Mouse (Mus musculus): Measurements from ENCODE around the gene Krtap10-4. TPM values are rescaled to one million over a fixed set of nuclear protein-coding genes. Genes with fewer than 3 reads are reported as not detected.
A peak's percentile ranks its signal among the peaks of the same experiment; 100 is the strongest.
"Not testable (repeated sequence)": the region's sequence is repeated elsewhere in the genome, so short reads cannot be mapped to it uniquely, and the experiment has no call there.

The Krtap10-4 gene
- polyA plus RNA-seq, 1 experiment from 2014 or later: not detected

DNA sequence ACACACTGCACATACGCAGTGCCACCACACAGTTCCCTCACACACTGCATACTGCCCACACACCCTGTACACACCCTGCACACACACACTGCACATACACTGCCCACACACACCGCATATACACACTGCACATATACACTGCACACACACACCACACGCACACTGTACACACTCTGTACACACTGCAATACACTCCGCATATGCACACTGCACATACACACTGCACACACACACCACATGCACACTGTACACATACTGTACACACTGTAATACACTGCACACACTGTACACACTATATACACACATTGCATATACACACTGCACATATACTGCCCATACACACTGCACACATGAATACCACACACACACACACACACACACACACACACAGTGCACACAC, 8.4 kb downstream of the Krtap10-4 start:
- Histone ChIP-seq H3K36me3 (replicated peaks; ENCODE audit: insufficient read depth, low read length) (no peaks in the 10 kb centered on the region), H3K9me3 (ENCODE audit: low read length) (no peaks in the 10 kb centered on the region), H3K4me2 (ENCODE audit: low read depth, low read length) (no peak overlapping the region), H3K9ac (replicated peaks) (no peak overlapping the region), H3K4me1 (ENCODE audit: insufficient read depth) (no peaks in the 10 kb centered on the region), H3K27ac (ENCODE audit: low read depth) (no peak overlapping the region), H3K27me3 (ENCODE audit: insufficient read depth, low read length) (no peaks in the 10 kb centered on the region), H3K4me3 (ENCODE audit: low read depth, low read length) (no peak overlapping the region)
- DNase-seq (no peak), ATAC-seq (no peak)
- WGBS (ENCODE audit: insufficient replicate concordance): 94% methylated on average over 4 of the region's 4 CpGs
- no peak for TF ChIP-seq EP300 (IDR thresholded peaks at IDR 0.05; ENCODE audit: low read depth)
- TF ChIP-seq CTCF (IDR thresholded peaks at IDR 0.05; ENCODE audit: low read depth): no peak

DNA sequence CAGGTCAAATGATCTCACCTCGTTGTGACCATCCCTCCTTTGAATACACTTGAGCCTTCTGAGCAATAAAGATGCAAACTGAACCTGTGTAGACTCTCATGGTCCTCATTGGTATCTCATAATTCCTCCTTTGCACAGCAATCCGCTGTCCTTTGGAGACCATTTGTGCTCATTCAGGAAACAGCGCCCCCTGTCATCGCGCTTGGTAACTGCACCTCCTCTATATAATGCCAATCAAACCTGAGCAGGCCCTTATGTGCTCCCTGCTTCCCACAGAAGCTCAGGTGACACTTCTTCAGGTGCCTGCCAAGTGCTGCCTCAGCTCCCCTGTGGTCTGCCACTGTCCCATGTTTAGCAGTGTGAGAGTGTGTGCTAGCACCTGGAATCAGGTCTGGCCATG, 11.4 kb downstream of the Krtap10-4 start:
- no peaks in the 10 kb centered on the region for H3K9me3 ChIP-seq (ENCODE audit: low read length)
- H3K9ac ChIP-seq (replicated peaks): no peak overlapping the region
- no peaks in the 10 kb centered on the region for H3K36me3 ChIP-seq (replicated peaks; ENCODE audit: insufficient read depth, low read length)
- no peaks in the 10 kb centered on the region for H3K4me1 ChIP-seq (ENCODE audit: insufficient read depth)
- TF ChIP-seq CTCF (IDR thresholded peaks at IDR 0.05; ENCODE audit: low read depth) (peak; percentile 65), EP300 (IDR thresholded peaks at IDR 0.05; ENCODE audit: low read depth) (no peak)
- WGBS (ENCODE audit: insufficient replicate concordance): 24% methylated on average over 5 of the region's 5 CpGs
- no peak for ATAC-seq
- no peak overlapping the region for H3K27ac ChIP-seq (ENCODE audit: low read depth)
- no peak overlapping the region for H3K4me2 ChIP-seq (ENCODE audit: low read depth, low read length)
- no peak overlapping the region for H3K4me3 ChIP-seq (ENCODE audit: low read depth, low read length)
- no peaks in the 10 kb centered on the region for H3K27me3 ChIP-seq (ENCODE audit: insufficient read depth, low read length)
- DNase-seq: peak; percentile 33

DNA sequence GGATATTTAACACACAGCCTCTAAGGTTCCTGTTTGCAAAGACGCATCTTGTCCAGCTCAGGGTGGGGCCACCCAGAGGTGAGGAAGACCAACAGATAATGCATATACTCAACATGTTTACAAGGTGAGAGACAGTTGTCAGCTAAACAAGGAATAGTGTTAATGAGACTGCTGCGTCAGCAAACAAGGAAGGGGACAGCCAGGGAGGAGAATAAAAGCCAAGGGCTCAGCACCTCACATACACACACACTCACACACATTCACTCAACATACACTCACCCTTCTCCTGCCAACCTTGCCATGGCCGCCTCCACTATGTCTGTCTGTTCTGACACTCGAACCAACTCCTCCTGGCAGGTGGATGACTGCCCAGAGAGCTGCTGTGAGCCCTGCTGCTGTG, 12.5 kb downstream of the Krtap10-4 start, which contains the start of gene Gm2696:
Gene Gm2696, plus strand, starts transcription at position 301 of the 400 bp plus-strand sequence.
- ATAC-seq (no peak), DNase-seq (no peak)
- no peaks in the 10 kb centered on the region for H3K4me1 ChIP-seq (ENCODE audit: insufficient read depth)
- no peaks in the 10 kb centered on the region for H3K9me3 ChIP-seq (ENCODE audit: low read length)
- TF ChIP-seq EP300 (IDR thresholded peaks at IDR 0.05; ENCODE audit: low read depth): no peak
- H3K9ac ChIP-seq (replicated peaks): no peak within 1 kb of the TSS
- H3K36me3 ChIP-seq (replicated peaks; ENCODE audit: insufficient read depth, low read length): no peaks in the 10 kb centered on the region
- H3K27ac ChIP-seq (ENCODE audit: low read depth): no peak within 1 kb of the TSS
- H3K4me2 ChIP-seq (ENCODE audit: low read depth, low read length): no peak within 1 kb of the TSS
- WGBS (ENCODE audit: insufficient replicate concordance): 39% methylated on average over 4 of the region's 4 CpGs
- no peak within 1 kb of the TSS for H3K4me3 ChIP-seq (ENCODE audit: low read depth, low read length)
- no peaks in the 10 kb centered on the region for H3K27me3 ChIP-seq (ENCODE audit: insufficient read depth, low read length)

DNA sequence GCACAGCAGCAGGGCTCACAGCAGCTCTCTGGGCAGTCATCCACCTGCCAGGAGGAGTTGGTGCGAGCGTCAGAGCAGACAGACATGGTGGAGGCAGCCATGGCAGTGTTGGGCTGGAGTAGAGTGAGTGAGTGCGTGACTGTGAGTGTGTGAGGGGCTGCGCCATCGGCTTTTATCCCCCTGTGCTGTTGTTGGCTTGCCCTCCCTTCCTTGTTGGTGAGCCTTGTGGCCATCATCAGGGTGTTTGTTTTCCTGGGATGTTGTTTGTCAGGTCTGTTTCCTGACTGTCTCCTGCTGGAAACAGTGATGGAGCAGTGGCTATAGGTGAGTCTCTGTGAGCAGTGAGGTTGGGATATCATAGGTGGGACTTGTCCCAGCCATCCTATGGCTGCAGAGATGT, 15.2 kb downstream of the Krtap10-4 start, which contains the start of gene Gm9507:
Gene Gm9507, minus strand, starts transcription at position 101 of the 400 bp plus-strand sequence.
- Histone ChIP-seq H3K36me3 (replicated peaks; ENCODE audit: insufficient read depth, low read length) (no peaks in the 10 kb centered on the region), H3K4me2 (ENCODE audit: low read depth, low read length) (no peak within 1 kb of the TSS), H3K4me3 (ENCODE audit: low read depth, low read length) (no peak within 1 kb of the TSS), H3K27ac (ENCODE audit: low read depth) (no peak within 1 kb of the TSS), H3K9me3 (ENCODE audit: low read length) (no peaks in the 10 kb centered on the region), H3K27me3 (ENCODE audit: insufficient read depth, low read length) (no peaks in the 10 kb centered on the region), H3K9ac (replicated peaks) (no peak within 1 kb of the TSS), H3K4me1 (ENCODE audit: insufficient read depth) (no peaks in the 10 kb centered on the region)
- no peak for ATAC-seq
- TF ChIP-seq CTCF (IDR thresholded peaks at IDR 0.05; ENCODE audit: low read depth): no peak
- TF ChIP-seq EP300 (IDR thresholded peaks at IDR 0.05; ENCODE audit: low read depth): no peak
- WGBS (ENCODE audit: insufficient replicate concordance): 61% methylated on average over 5 of the region's 5 CpGs
- no peak for DNase-seq

DNA sequence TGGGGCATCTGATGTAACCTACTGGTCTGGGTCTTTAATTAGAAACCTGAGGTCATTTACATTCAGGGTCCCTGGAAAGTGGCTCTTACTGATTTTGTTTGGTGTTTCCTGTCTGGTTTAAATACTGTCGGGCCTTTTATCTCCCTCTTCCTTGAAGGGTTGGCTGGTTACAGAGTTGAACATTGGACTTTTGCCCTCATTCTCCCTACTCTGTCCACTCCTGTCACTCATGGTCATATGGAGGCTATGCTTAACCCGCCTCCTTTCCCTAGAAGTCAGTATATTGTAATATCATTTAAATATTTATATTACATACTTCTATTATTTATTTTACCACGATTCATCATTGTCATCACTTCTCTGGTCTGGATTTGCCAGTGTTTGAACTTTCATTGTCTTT, 22.8 kb downstream of the Krtap10-4 start:
- 47% methylated on average over 3 of the region's 3 CpGs for WGBS (ENCODE audit: insufficient replicate concordance)
- Histone ChIP-seq H3K27ac (ENCODE audit: low read depth) (no peak overlapping the region), H3K4me1 (ENCODE audit: insufficient read depth) (no peaks in the 10 kb centered on the region)

DNA sequence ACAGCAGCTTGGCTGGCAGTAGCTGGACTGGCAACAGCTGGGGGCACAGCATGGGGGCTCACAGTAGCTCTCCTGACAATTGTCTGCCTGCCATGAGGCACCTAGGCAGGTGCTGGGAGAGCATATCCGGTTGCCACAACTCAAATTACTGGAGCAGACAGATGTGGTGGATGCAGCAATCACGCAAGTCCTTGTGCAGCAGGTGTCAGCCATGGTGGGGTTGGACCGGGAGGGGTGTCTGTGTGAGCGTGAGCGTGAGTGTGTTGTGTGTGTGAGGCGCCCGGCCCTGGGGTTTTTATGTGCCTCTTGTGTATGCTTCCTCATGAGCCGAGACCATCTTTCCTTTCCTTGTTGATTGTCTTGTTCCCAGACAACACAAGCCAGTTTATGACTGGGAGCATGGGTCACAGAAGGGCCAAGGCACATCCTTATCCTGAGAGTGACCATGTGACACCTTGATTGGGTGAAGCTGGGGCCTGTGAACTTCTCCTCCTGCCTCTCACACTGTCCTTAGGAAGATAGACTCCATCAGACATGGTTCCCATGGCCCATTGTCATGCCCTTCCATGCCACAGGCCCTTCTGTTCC, 27.9 kb downstream of the Krtap10-4 start, which contains the start of gene Gm19668:
Gene Gm19668, minus strand, starts transcription at position 213 of the 588 bp plus-strand sequence.
- Histone ChIP-seq H3K9me3 (ENCODE audit: low read length) (no peaks in the 10 kb centered on the region), H3K36me3 (replicated peaks; ENCODE audit: insufficient read depth, low read length) (no peaks in the 10 kb centered on the region), H3K4me3 (ENCODE audit: low read depth, low read length) (no peak within 1 kb of the TSS), H3K9ac (replicated peaks) (no peak within 1 kb of the TSS), H3K4me1 (ENCODE audit: insufficient read depth) (no peaks in the 10 kb centered on the region), H3K27me3 (ENCODE audit: insufficient read depth, low read length) (no peaks in the 10 kb centered on the region), H3K4me2 (ENCODE audit: low read depth, low read length) (no peak within 1 kb of the TSS), H3K27ac (ENCODE audit: low read depth) (no peak within 1 kb of the TSS)
- no peak for TF ChIP-seq CTCF (IDR thresholded peaks at IDR 0.05; ENCODE audit: low read depth)
- no peak for TF ChIP-seq EP300 (IDR thresholded peaks at IDR 0.05; ENCODE audit: low read depth)
- no peak for DNase-seq
- WGBS (ENCODE audit: insufficient replicate concordance): 59% methylated on average over 8 of the region's 8 CpGs
- no peak for ATAC-seq

More for the DNA sequence above, 22.8 kb downstream of the Krtap10-4 start:
- H3K27me3 ChIP-seq (ENCODE audit: insufficient read depth, low read length): no peaks in the 10 kb centered on the region
- H3K4me2 ChIP-seq (ENCODE audit: low read depth, low read length): no peak overlapping the region
- TF ChIP-seq CTCF (IDR thresholded peaks at IDR 0.05; ENCODE audit: low read depth): no peak
- no peak for TF ChIP-seq EP300 (IDR thresholded peaks at IDR 0.05; ENCODE audit: low read depth)
- H3K36me3 ChIP-seq (replicated peaks; ENCODE audit: insufficient read depth, low read length): no peaks in the 10 kb centered on the region
- H3K9me3 ChIP-seq (ENCODE audit: low read length): no peaks in the 10 kb centered on the region
- no peak overlapping the region for H3K9ac ChIP-seq (replicated peaks)
- no peak for ATAC-seq
- DNase-seq: no peak
- H3K4me3 ChIP-seq (ENCODE audit: low read depth, low read length): no peak overlapping the region

DNA sequence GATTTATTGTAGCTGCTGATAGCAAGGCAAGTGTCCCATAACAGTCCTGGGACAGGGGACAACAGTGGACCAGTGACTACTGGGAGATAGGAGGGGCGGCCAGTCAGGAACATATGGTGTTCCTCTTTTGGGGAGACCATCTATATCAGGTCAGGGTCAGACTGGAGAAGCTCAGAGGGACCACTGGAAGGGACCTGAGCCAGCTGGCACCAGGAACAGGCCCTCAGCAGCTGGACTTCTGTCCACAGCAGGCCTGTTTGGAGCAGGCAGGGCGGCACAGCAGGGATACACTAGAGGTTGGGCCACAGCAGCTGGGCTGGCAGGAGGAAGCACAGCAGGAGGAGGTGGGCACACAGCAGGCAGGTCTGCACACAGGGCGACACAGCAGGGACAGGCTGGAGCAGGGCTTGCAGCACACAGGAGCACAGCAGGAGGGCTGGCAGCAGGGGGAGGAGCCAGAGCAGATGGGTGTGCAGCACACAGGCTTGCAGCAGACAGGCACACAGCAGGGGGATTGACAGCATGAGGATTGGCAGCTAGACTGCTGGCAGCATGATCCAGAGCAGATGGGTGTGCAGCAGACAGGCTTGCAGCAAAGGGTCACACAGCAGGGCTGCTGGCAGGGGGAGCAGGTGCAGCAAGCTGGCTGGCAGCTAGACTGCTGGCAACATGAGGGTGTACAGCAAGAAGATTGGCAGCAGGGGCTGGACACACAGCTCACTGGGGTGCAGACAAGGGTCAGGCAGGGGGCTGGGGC, 28.6 kb downstream of the Krtap10-4 start:
- H3K36me3 ChIP-seq (replicated peaks; ENCODE audit: insufficient read depth, low read length); H3K9me3 ChIP-seq (ENCODE audit: low read length); ATAC-seq; H3K4me2 ChIP-seq (ENCODE audit: low read depth, low read length); H3K27ac ChIP-seq (ENCODE audit: low read depth); H3K4me1 ChIP-seq (ENCODE audit: insufficient read depth); H3K9ac ChIP-seq (replicated peaks); DNase-seq; H3K4me3 ChIP-seq (ENCODE audit: low read depth, low read length); H3K27me3 ChIP-seq (ENCODE audit: insufficient read depth, low read length): not testable (repeated sequence)
- WGBS (ENCODE audit: insufficient replicate concordance): 72% methylated on average over 2 of the region's 3 CpGs

All from liver, postnatal 0 days (tissue).